Mouse (Mus musculus): Measurements from ENCODE around the gene Slc16a12.

- TF ChIP-seq MAFK (IDR thresholded peaks at IDR 0.05; ENCODE audit: insufficient read depth, low read depth, low read length): no peak
- no peak for TF ChIP-seq ZC3H11A (IDR thresholded peaks at IDR 0.05; ENCODE audit: borderline replicate concordance, low read depth, low read length)
- no peak for TF ChIP-seq ZNF384 (IDR thresholded peaks at IDR 0.05; ENCODE audit: low read depth, low read length)
- TF ChIP-seq CHD2 (IDR thresholded peaks at IDR 0.05; ENCODE audit: low read depth, low read length): no peak
Observed at GRCm38 (mm10) chr19:34631487-34631886, 115.6 kb downstream of the Slc16a12 start.

Measured in ES-E14 (cell line).